Mouse (Mus musculus) hindbrain, embryonic 16.5 days (tissue): ENCODE data around the gene Cacna1b. TPM values are rescaled to one million over a fixed set of nuclear protein-coding genes. Genes with fewer than 3 reads are reported as not detected.

Experiments
- ATAC-seq: fragments of 200-750 bp; cut with Nextera tagmentation; 2 replicates; pipeline ENCODE4 v1.8.0; 2017; ENCODE audit warnings: moderate TSS enrichment, moderate library complexity
- H3K27ac ChIP-seq: fragments of 300-500 bp; sonication (generic); 2 replicates; pipeline ENCODE4 v1.5.1; 2014; ENCODE audit warnings: low read depth, mild to moderate bottlenecking, control low read depth, low read length, moderate library complexity
- H3K27me3 ChIP-seq: fragments of 300-500 bp; sonication (generic); replicated peaks from 2 replicates; pipeline ENCODE4 v1.6.1; 2014; ENCODE audit warnings: low read length; ENCODE audit not compliant: control insufficient read depth, insufficient read depth
- H3K36me3 ChIP-seq: fragments of 300-500 bp; sonication (generic); 2 replicates; pipeline ENCODE4 v1.6.1; 2014; ENCODE audit warnings: mild to moderate bottlenecking, low read length, moderate library complexity, mixed read lengths; ENCODE audit not compliant: control insufficient read depth, insufficient read depth
- H3K4me1 ChIP-seq: fragments of 300-500 bp; sonication (generic); 2 replicates; pipeline ENCODE4 v1.6.1; 2014; ENCODE audit warnings: low read depth, low read length; ENCODE audit not compliant: control insufficient read depth, insufficient read depth
- H3K4me2 ChIP-seq: fragments of 300-500 bp; sonication (generic); 2 replicates; pipeline ENCODE4 v1.6.1; 2014; ENCODE audit warnings: mild to moderate bottlenecking, low read length, control low read depth, moderate library complexity
- H3K4me3 ChIP-seq: fragments of 300-500 bp; sonication (generic); 2 replicates; pipeline ENCODE4 v1.5.1; 2014; ENCODE audit warnings: mild to moderate bottlenecking, low read length, control low read depth, moderate library complexity
- H3K9ac ChIP-seq: fragments of 300-500 bp; sonication (generic); 2 replicates; pipeline ENCODE4 v1.6.1; 2014; ENCODE audit warnings: low read depth, mild to moderate bottlenecking, control low read depth, low read length, moderate library complexity
- H3K9me3 ChIP-seq: fragments of 300-500 bp; sonication (generic); 2 replicates; pipeline ENCODE4 v1.6.1; 2014; ENCODE audit warnings: mild to moderate bottlenecking, low read length, moderate library complexity; ENCODE audit not compliant: control insufficient read depth
- WGBS: fragments of 180-500 bp; shearing (Covaris S2); extraction: QIAGEN DNeasy Blood & Tissue Kit; methylation state at CpG from one replicate; pipeline ENCODE4 v1.1.7; 2014; 5-methylcytosine and 5-hydroxymethylcytosine counted together
- polyA plus RNA-seq: library from polyadenylated mRNA; unstranded; fragments of >200 nt; fragmentation: Nextera tagmentation; extraction: Ambion mirVana; gene quantifications from 2 replicates; pipeline ENCODE4 v1.2.1, GENCODE M21; 2015

Gene Cacna1b
- polyA plus RNA-seq, 1 experiment from 2014 or later = 16.6 TPM

DNA sequence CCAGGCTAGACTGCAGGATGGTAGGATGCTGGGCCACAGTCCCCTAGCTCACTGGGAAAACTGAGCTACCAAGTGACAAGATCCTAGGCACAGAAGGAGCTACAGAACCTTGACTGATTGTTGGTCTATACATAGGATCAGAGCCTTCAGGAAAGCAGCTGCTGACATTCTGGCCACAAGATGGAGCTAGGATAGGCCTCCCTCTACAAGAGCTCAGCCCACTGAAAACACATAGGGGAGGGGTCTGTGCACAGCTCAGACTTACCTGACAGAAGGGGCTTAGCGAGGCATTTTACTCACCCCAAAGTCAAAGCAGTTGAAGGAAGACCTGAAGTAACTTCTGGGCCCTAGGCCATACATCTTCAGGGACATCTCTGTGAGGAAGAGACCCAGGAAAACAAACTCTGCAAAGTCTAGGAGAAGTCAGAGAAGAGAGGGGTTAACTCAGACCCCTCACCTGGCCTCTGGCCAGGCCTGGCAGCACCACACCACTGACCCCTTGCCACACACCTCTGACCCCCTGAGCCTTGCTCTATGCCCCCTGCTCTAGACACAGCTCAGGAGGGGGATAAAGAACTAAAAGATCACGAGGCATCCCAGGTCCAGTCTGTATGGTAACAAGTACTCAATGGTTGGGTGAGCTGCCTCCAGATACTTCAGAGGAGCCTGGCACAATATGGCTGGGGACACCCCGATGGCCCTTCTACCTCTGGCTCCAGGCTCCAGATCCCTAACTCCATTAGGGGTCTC lies 60.6 kb downstream of the Cacna1b start:
- Histone ChIP-seq H3K9me3 (no peaks in the 10 kb centered on the region), H3K36me3 (peaks cover 36% of the 10 kb centered on the region; the same call in 1 of the 2 replicates), H3K4me2 (no peak overlapping the region), H3K4me1 (no peaks in the 10 kb centered on the region), H3K27me3 (no peaks in the 10 kb centered on the region), H3K4me3 (no peak overlapping the region), H3K9ac (no peak overlapping the region), H3K27ac (no peak overlapping the region)
- WGBS = 86% methylated on average over 3 of the region's 3 CpGs
- ATAC-seq = no peak

DNA sequence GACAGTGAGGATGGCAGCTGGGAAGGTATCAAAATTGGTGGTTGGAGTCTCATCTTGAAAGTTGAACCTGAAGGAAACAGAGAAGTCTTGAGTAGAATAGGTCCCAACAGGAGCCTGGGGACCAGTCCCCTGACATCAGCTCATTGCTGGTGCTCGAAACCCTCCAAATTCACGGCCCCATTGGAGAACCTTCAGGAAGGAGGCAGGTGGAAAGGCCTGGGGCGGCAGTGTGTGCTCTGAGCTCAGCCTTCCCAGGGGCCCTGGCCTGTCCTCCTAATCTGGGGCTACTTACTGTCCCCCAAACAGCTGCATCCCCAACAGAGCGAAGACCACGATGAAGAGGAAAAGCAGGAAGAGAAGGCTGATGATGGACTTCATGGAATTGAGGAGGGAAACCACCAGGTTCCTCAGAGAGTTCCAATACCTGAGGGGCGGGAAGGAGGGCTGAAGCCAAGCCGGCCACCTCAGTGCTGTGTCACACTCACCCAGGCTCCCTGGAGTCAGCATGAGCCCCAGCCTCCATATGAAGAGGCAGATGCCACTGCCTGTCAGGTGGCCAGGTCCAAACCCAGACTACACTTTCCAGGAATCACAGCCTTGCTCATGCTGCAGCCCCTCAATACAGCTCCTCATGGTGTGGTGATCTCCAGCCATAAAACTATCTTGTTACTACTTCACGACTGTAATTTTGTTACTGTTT lies 65.5 kb downstream of the Cacna1b start:
- Histone ChIP-seq H3K36me3 (peaks cover 35% of the 10 kb centered on the region; the same call in 1 of the 2 replicates), H3K27ac (no peak overlapping the region), H3K9me3 (no peaks in the 10 kb centered on the region), H3K4me2 (no peak overlapping the region), H3K4me3 (no peak overlapping the region), H3K9ac (no peak overlapping the region), H3K4me1 (no peaks in the 10 kb centered on the region), H3K27me3 (no peaks in the 10 kb centered on the region)
- 91% methylated on average over 8 of the region's 8 CpGs for WGBS
- no peak for ATAC-seq

DNA sequence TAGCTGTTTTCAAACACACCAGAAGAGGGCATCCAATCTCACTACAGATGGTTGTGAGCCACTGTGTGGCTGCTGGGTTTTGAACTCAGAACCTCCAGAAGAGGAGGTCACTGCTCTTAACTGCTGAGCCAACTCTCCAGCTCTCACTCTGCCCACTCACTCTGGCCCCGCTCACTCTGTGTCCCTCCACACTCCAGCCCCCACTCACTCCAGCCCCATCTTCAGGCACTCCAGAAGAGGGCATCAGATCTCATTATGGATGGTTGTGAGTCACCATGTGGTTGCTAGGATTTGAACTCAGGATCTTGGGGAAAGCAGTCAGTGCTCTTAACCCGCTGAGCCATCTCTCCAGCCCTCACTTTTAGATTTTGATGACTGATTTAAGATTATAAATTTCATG lies 70.6 kb downstream of the Cacna1b start:
- H3K36me3 ChIP-seq = peaks cover 17% of the 10 kb centered on the region
- H3K4me1 ChIP-seq = no peaks in the 10 kb centered on the region
- no peak overlapping the region for H3K27ac ChIP-seq
- no peaks in the 10 kb centered on the region for H3K27me3 ChIP-seq
- no peak for ATAC-seq
- no peak overlapping the region for H3K4me2 ChIP-seq
- H3K4me3 ChIP-seq = no peak overlapping the region
- 94% methylated on average over 2 of the region's 2 CpGs for WGBS
- no peak overlapping the region for H3K9ac ChIP-seq
- H3K9me3 ChIP-seq = no peaks in the 10 kb centered on the region

DNA sequence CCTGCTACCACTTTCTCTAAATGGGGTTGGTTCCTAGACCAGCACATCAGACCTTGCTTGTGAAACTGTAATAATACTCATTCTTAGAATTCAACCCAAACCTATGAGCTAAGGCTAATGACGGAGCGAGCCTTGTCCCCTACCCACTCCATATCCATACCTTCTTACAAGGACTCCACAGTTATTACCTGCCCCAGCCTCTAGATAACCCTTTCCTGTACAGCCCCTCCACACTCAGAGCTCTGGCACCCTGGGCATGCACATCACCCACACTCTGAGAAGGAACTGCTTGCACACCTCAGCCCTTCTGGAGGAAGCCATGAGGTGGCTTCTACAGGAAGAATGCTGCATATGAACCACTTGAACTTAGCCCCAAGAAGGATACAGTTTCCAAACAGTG lies 72.6 kb downstream of the Cacna1b start:
- Histone ChIP-seq H3K4me2 (no peak overlapping the region), H3K27ac (no peak overlapping the region), H3K4me1 (no peaks in the 10 kb centered on the region), H3K4me3 (no peak overlapping the region), H3K9me3 (no peaks in the 10 kb centered on the region), H3K36me3 (peaks cover 18% of the 10 kb centered on the region), H3K9ac (no peak overlapping the region), H3K27me3 (no peaks in the 10 kb centered on the region)
- whole genome bisulfite sequencing = 98% methylated on average over 2 of the region's 2 CpGs
- no peak for ATAC-seq

DNA sequence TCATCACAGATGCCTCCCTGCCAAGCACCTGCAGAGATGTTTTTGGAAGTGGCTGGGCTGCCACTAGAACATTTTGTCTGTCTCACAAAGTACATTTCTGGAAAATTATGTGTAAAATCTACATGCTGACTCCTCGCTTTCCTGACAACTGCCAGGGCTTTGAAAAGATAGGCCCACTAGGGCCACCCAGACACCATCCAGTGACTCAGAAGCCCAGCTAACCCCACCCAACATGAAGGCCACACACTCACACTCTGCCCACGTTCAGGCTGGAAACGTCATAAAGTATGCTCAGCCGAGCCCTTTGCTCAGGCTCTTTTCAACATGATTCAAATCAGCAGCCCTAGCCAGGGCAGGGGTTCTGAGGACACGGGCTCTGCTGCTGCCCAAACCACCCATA lies 77.6 kb downstream of the Cacna1b start:
- no peak for ATAC-seq
- Histone ChIP-seq H3K36me3 (peaks cover 16% of the 10 kb centered on the region), H3K27me3 (no peaks in the 10 kb centered on the region), H3K27ac (no peak overlapping the region), H3K9ac (no peak overlapping the region), H3K9me3 (no peaks in the 10 kb centered on the region), H3K4me1 (no peaks in the 10 kb centered on the region), H3K4me2 (no peak overlapping the region), H3K4me3 (no peak overlapping the region)
- 79% methylated on average over 5 of the region's 5 CpGs for WGBS

DNA sequence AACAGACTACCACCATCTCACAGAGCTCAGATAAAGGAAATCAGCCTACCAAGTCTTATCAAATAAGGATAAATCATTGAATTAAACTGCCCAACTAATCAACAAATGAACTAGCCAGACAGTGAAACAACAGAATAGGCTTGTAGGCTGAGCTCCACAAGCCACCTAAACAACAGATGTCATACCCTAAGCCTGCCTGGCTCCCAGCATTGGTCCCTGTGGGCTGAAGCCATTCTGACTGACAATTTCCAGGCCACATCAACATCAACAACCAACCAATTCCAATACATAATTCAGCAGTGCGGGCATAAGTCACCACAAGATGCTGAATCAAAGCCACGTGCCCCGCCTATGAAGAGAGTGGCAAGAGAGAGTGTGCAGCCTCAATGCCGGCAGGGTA lies 78.2 kb downstream of the Cacna1b start:
- Histone ChIP-seq H3K4me2 (no peak overlapping the region), H3K36me3 (peaks cover 16% of the 10 kb centered on the region), H3K27me3 (no peaks in the 10 kb centered on the region), H3K4me3 (no peak overlapping the region), H3K27ac (no peak overlapping the region), H3K9ac (no peak overlapping the region), H3K9me3 (no peaks in the 10 kb centered on the region), H3K4me1 (no peaks in the 10 kb centered on the region)
- no peak for ATAC-seq
- 95% methylated on average over 4 of the region's 4 CpGs for WGBS

DNA sequence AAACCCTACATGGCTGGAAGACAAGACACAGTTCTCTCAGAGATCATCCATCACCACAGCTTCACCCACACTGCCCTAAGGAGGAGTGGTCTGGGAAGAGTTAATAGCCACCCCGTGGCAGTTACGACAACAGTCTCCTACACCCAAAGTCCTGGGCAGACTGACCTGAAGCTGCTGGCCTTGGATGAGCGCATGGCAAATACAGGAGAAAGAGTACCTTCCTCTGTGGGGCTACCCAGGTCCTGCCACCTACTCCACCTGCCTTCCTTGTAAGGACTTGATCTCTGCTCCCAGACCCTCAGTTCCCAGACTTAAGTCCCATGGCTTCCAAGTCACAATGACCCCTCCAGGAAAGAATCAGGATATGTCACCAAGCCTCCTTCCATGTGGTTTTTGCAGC lies 79.7 kb downstream of the Cacna1b start:
- H3K4me3 ChIP-seq = no peak overlapping the region
- peaks cover 8% of the 10 kb centered on the region; the same call in 1 of the 2 replicates for H3K36me3 ChIP-seq
- H3K4me2 ChIP-seq = no peak overlapping the region
- H3K9me3 ChIP-seq = no peaks in the 10 kb centered on the region
- peaks cover 4% of the 10 kb centered on the region; the same call in 1 of the 2 replicates for H3K4me1 ChIP-seq
- no peaks in the 10 kb centered on the region for H3K27me3 ChIP-seq
- H3K27ac ChIP-seq = no peak overlapping the region
- no peak for ATAC-seq
- no peak overlapping the region for H3K9ac ChIP-seq
- WGBS = 92% methylated on average over 3 of the region's 3 CpGs

DNA sequence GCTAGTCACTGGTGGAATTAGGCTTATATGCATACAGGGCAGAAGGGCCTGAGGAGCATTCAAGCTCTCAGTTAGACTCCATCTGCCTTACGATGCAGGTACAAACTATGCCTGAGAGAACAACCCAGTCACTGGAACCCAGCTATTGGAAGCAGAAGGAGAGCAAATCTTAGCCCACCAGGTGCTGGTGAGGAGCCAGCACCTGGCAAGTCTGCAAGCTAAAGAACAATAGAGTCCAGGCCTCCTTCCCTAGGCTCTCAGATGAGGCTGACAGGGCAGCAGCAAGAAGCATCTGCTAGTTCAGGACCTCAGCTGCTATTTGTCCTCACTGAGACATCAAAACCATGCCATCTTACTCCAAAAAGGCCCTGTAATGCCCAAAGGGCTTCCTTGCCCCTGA lies 82.2 kb downstream of the Cacna1b start:
- no peak for ATAC-seq
- Histone ChIP-seq H3K36me3 (peaks cover 9% of the 10 kb centered on the region; the same call in 1 of the 2 replicates), H3K9me3 (no peaks in the 10 kb centered on the region), H3K27me3 (no peaks in the 10 kb centered on the region), H3K9ac (no peak overlapping the region), H3K4me1 (peaks cover 4% of the 10 kb centered on the region; the same call in 1 of the 2 replicates), H3K4me3 (no peak overlapping the region), H3K4me2 (no peak overlapping the region), H3K27ac (no peak overlapping the region)
- 84% methylated on average over 1 of the region's 1 CpGs for WGBS

DNA sequence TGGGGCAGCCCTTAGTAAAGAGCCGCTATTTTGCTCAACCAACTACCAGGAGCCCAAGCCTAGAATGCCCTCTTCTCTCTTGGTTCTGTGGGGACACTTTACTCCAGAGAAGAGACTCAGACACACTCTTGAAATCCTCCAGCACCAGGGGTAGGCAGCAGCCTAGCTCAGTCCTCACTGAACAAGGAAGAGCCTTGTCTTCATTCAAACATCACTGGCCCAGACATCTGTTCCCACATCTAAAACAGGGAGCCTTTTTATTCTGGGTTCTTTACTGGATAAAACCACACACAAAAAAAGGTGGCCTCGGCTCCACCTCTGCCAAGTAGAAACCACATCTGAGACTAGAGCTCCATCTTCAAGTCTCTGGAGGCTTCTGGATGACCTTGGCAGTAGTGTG lies 82.8 kb downstream of the Cacna1b start:
- ATAC-seq = no peak
- Histone ChIP-seq H3K9ac (no peak overlapping the region), H3K4me1 (peaks cover 4% of the 10 kb centered on the region; the same call in 1 of the 2 replicates), H3K9me3 (no peaks in the 10 kb centered on the region), H3K4me3 (no peak overlapping the region), H3K27me3 (no peaks in the 10 kb centered on the region), H3K4me2 (no peak overlapping the region), H3K27ac (no peak overlapping the region), H3K36me3 (peaks cover 9% of the 10 kb centered on the region; the same call in 1 of the 2 replicates)
- WGBS = 88% methylated on average over 2 of the region's 2 CpGs
